Comparison of ENCODE assay signal across 8 mouse cellular contexts in genomic region chr8:71406099-71407015, GRCm38 (mm10). TPM values are rescaled to one million over a fixed set of nuclear protein-coding genes. Genes with fewer than 3 reads are reported as not detected.
DNase-seq lines count a peak whose midpoint lies in the region; ATAC-seq and TF ChIP-seq lines count a peak whose summit lies in the region.

No protein-coding gene starts in this region.

- TF ChIP-seq POLR2A in spleen, adult 2 months (IDR thresholded peaks at IDR 0.05; ENCODE audit: low read depth, low read length): no peak

- H3K9ac ChIP-seq in embryonic facial prominence, embryonic 12.5 days: peak overlapping the region; percentile 62

- TF ChIP-seq CTCF in E14TG2a.4 (conservative IDR thresholded peaks at IDR 0.05; ENCODE audit: low read length): peak; percentile 40
- TF ChIP-seq CTCF in spleen, adult 2 months (IDR thresholded peaks at IDR 0.05; ENCODE audit: extremely low read depth, insufficient read depth, insufficient read length, insufficient replicate concordance): peak; percentile 67; the same call in 1 of the 2 replicates

- no peaks in the 10 kb centered on the region for H3K9me3 ChIP-seq in E14TG2a.4 (ENCODE audit: low read length)
- H3K9me3 ChIP-seq in embryonic facial prominence, embryonic 12.5 days: no peaks in the 10 kb centered on the region
- no peaks in the 10 kb centered on the region for H3K9me3 ChIP-seq in megakaryocyte, embryonic 14.5 days

- H3K4me3 ChIP-seq in E14TG2a.4 (replicated peaks; ENCODE audit: low read length): peak overlapping the region; percentile 100
- H3K4me3 ChIP-seq in embryonic facial prominence, embryonic 12.5 days: peak overlapping the region; percentile 68
- peak overlapping the region; percentile 97 for H3K4me3 ChIP-seq in megakaryocyte, embryonic 14.5 days (replicated peaks)
- peak overlapping the region; percentile 46 for H3K4me3 ChIP-seq in spleen, adult 2 months (ENCODE audit: extremely low read depth, insufficient read depth, insufficient read length)

- peaks cover 64% of the 10 kb centered on the region for H3K36me3 ChIP-seq in E14TG2a.4 (ENCODE audit: insufficient read depth, low read length)
- peaks cover 27% of the 10 kb centered on the region for H3K36me3 ChIP-seq in embryonic facial prominence, embryonic 12.5 days
- H3K36me3 ChIP-seq in megakaryocyte, embryonic 14.5 days (replicated peaks; ENCODE audit: low read length): peaks cover 55% of the 10 kb centered on the region
- H3K36me3 ChIP-seq in spleen, adult 2 months (ENCODE audit: control insufficient read depth, insufficient read depth, low read length): no peaks in the 10 kb centered on the region

- intact Hi-C loops in heart, postnatal 10 days (cut with DNase I): loop anchor here (1.0 to 5.0 kb wide), 4 partner anchors 34 to 179 kb away; partner anchors contain the start of genes Haus8, Myo9b and Ocel1

- peak overlapping the region; percentile 26; the same call in 1 of the 2 replicates for H3K27ac ChIP-seq in embryonic facial prominence, embryonic 12.5 days
- no peak overlapping the region for H3K27ac ChIP-seq in spleen, adult 2 months (ENCODE audit: insufficient read depth, low read length)

- peak overlapping the region; percentile 84 for H3K4me2 ChIP-seq in embryonic facial prominence, embryonic 12.5 days (replicated peaks)

- DNase-seq in heart, postnatal 10 days: peak; percentile 65 to 75
- peak; percentile 84 to 85 for DNase-seq in kidney, postnatal 25 days
- peak; percentile 11 to 61 for DNase-seq in spleen, adult 2 months (ENCODE audit: low read depth in 1 of 2, low spot score in 2 of 2)

- WGBS in embryonic facial prominence, embryonic 12.5 days: 1% methylated on average over 54 of the region's 55 CpGs
- under 1% methylated on average over 55 of the region's 55 CpGs for WGBS in spleen, adult 2 months

- peak; percentile 24 for ATAC-seq in activated CD4-positive, CD25-positive, alpha-beta regulatory T cell, adult 4 months
- ATAC-seq in embryonic facial prominence, embryonic 12.5 days (ENCODE audit: insufficient number of reproducible peaks, insufficient read depth, low FRiP score, low TSS enrichment): peak; percentile 79
- ATAC-seq in frontal cortex, adult (ENCODE audit: low TSS enrichment): no peak

- peaks cover 63% of the 10 kb centered on the region for H3K4me1 ChIP-seq in E14TG2a.4 (replicated peaks; ENCODE audit: low read depth, low read length)
- peaks cover 15% of the 10 kb centered on the region for H3K4me1 ChIP-seq in embryonic facial prominence, embryonic 12.5 days
- H3K4me1 ChIP-seq in megakaryocyte, embryonic 14.5 days: peaks cover 55% of the 10 kb centered on the region
- H3K4me1 ChIP-seq in spleen, adult 2 months (ENCODE audit: control insufficient read depth, insufficient read depth, insufficient read length): peaks cover 13% of the 10 kb centered on the region

- H3K27me3 ChIP-seq in E14TG2a.4 (ENCODE audit: insufficient read depth, low read length): no peaks in the 10 kb centered on the region
- no peaks in the 10 kb centered on the region for H3K27me3 ChIP-seq in embryonic facial prominence, embryonic 12.5 days
- H3K27me3 ChIP-seq in megakaryocyte, embryonic 14.5 days (replicated peaks): no peaks in the 10 kb centered on the region
- H3K27me3 ChIP-seq in spleen, adult 2 months (ENCODE audit: control insufficient read depth, insufficient read depth, low read length): no peaks in the 10 kb centered on the region

RNA-seq across cellular contexts. Expression of gene Ankle1, which starts 0.5 kb away (rescaled TPM):
- 1 to 10 TPM; 1.7 to 2.4 TPM for polyA plus RNA-seq in activated CD4-positive, CD25-positive, alpha-beta regulatory T cell, adult 4 months (2017; shearing (Covaris generic))
- 40.5 and 42.7 TPM in 2 replicates for polyA plus RNA-seq in embryonic facial prominence, embryonic 12.5 days (2016; fragmentation: Nextera tagmentation; extraction: Ambion mirVana)
- 1 to 10 TPM; 2.8 to 3.4 TPM for total RNA-seq in heart, postnatal 10 days (2021)
- polyA plus RNA-seq in megakaryocyte, embryonic 14.5 days (2012; ENCODE audit: insufficient read depth, low replicate concordance): 3.3 and 6.3 TPM in 2 replicates
- 15.0 and 19.4 TPM in 2 replicates for polyA plus RNA-seq in spleen, adult 2 months (2012; rRNA removed)

RNA-seq across cellular contexts. Expression of gene Babam1, which starts 9.7 kb away (rescaled TPM):
- polyA plus RNA-seq in activated CD4-positive, CD25-positive, alpha-beta regulatory T cell, adult 4 months (2017; shearing (Covaris generic)): 10 to 100 TPM; 59.2 to 67.9 TPM
- 99.6 and 103 TPM in 2 replicates for polyA plus RNA-seq in embryonic facial prominence, embryonic 12.5 days (2016; fragmentation: Nextera tagmentation; extraction: Ambion mirVana)
- total RNA-seq in heart, postnatal 10 days (2021): 10 to 100 TPM; 65.1 to 65.7 TPM
- 62.3 and 94.3 TPM in 2 replicates for polyA plus RNA-seq in megakaryocyte, embryonic 14.5 days (2012; ENCODE audit: insufficient read depth, low replicate concordance)
- polyA plus RNA-seq in spleen, adult 2 months (2012; rRNA removed): 104 and 128 TPM in 2 replicates

RNA-seq across cellular contexts. Expression of gene Ushbp1, which starts 10.8 kb away (rescaled TPM):
- under 1 TPM in 1 of 2 experiments, not detected in 1; 0.28 TPM for polyA plus RNA-seq in activated CD4-positive, CD25-positive, alpha-beta regulatory T cell, adult 4 months (2017; shearing (Covaris generic))
- polyA plus RNA-seq in embryonic facial prominence, embryonic 12.5 days (2016; fragmentation: Nextera tagmentation; extraction: Ambion mirVana): 8.6 and 8.9 TPM in 2 replicates
- total RNA-seq in heart, postnatal 10 days (2021): 10 to 100 TPM; 38.0 to 42.7 TPM
- polyA plus RNA-seq in megakaryocyte, embryonic 14.5 days (2012; ENCODE audit: insufficient read depth, low replicate concordance): 0.06 TPM in 1 of 2 replicates, not detected in the other
- polyA plus RNA-seq in spleen, adult 2 months (2012; rRNA removed): 14.7 and 18.4 TPM in 2 replicates

RNA-seq across cellular contexts. Expression of gene Nr2f6, which starts 24.6 kb away (rescaled TPM):
- under 1 TPM in 1 of 2 experiments, not detected in 1; 0.45 TPM for polyA plus RNA-seq in activated CD4-positive, CD25-positive, alpha-beta regulatory T cell, adult 4 months (2017; shearing (Covaris generic))
- polyA plus RNA-seq in embryonic facial prominence, embryonic 12.5 days (2016; fragmentation: Nextera tagmentation; extraction: Ambion mirVana): 71.0 and 72.7 TPM in 2 replicates
- 10 to 100 TPM; 57.8 to 60.1 TPM for total RNA-seq in heart, postnatal 10 days (2021)
- 20.8 and 45.4 TPM in 2 replicates for polyA plus RNA-seq in megakaryocyte, embryonic 14.5 days (2012; ENCODE audit: insufficient read depth, low replicate concordance)
- 59.4 and 88.0 TPM in 2 replicates for polyA plus RNA-seq in spleen, adult 2 months (2012; rRNA removed)

RNA-seq across cellular contexts. Expression of gene Ocel1, which starts 35.3 kb away (rescaled TPM):
- 1 to 10 TPM; 3.7 to 4.9 TPM for polyA plus RNA-seq in activated CD4-positive, CD25-positive, alpha-beta regulatory T cell, adult 4 months (2017; shearing (Covaris generic))
- 5.4 and 5.6 TPM in 2 replicates for polyA plus RNA-seq in embryonic facial prominence, embryonic 12.5 days (2016; fragmentation: Nextera tagmentation; extraction: Ambion mirVana)
- total RNA-seq in heart, postnatal 10 days (2021): 10 to 100 TPM; 10.8 to 11.3 TPM
- polyA plus RNA-seq in megakaryocyte, embryonic 14.5 days (2012; ENCODE audit: insufficient read depth, low replicate concordance): 79.6 and 103 TPM in 2 replicates
- polyA plus RNA-seq in spleen, adult 2 months (2012; rRNA removed): 16.8 and 20.6 TPM in 2 replicates

Comparison
In these comparisons a context has a peak if more than half of its experiments do, and no peak if none do; other contexts are left out.
1. H3K4me3 ChIP-seq: peak in every context shown above with its lines; median percentile 100 in E14TG2a.4; 97 in megakaryocyte, embryonic 14.5 days; 68 in embryonic facial prominence, embryonic 12.5 days; 46 in spleen, adult 2 months.